Mouse (Mus musculus) intestine, embryonic 15.5 days (tissue): ENCODE measurements around the gene Zrsr2. TPM values are rescaled to one million over a fixed set of nuclear protein-coding genes. Genes with fewer than 3 reads are reported as not detected.

Experiments
- ATAC-seq: fragments of 200-750 bp; cut with Nextera tagmentation; 2 replicates; pipeline ENCODE4 v1.8.0; 2017; ENCODE audit warnings: moderate TSS enrichment, moderate library complexity
- H3K27ac ChIP-seq: fragments of 300-500 bp; sonication (generic); 2 replicates; pipeline ENCODE4 v1.5.1; 2015; ENCODE audit warnings: mild to moderate bottlenecking, inconsistent platforms
- H3K27me3 ChIP-seq: fragments of 300-500 bp; sonication (generic); replicated peaks from 2 replicates; pipeline ENCODE4 v1.6.1; 2015; ENCODE audit warnings: inconsistent platforms
- H3K36me3 ChIP-seq: fragments of 300-500 bp; sonication (generic); 2 replicates; pipeline ENCODE4 v1.6.1; 2015; ENCODE audit warnings: inconsistent platforms
- H3K4me1 ChIP-seq: fragments of 300-500 bp; sonication (generic); replicated peaks from 2 replicates; pipeline ENCODE4 v1.6.1; 2015; ENCODE audit warnings: inconsistent platforms
- H3K4me2 ChIP-seq: fragments of 300-500 bp; sonication (generic); replicated peaks from 2 replicates; pipeline ENCODE4 v1.6.1; 2015; ENCODE audit warnings: mild to moderate bottlenecking, inconsistent platforms
- H3K4me3 ChIP-seq: fragments of 300-500 bp; sonication (generic); replicated peaks from 2 replicates; pipeline ENCODE4 v1.5.1; 2015; ENCODE audit warnings: inconsistent platforms
- H3K9ac ChIP-seq: fragments of 300-500 bp; sonication (generic); 2 replicates; pipeline ENCODE4 v1.6.1; 2015; ENCODE audit warnings: inconsistent platforms
- H3K9me3 ChIP-seq: fragments of 300-500 bp; sonication (generic); 2 replicates; pipeline ENCODE4 v1.6.1; 2016; ENCODE audit warnings: inconsistent platforms
- WGBS: fragments of 180-500 bp; shearing (Covaris S2); methylation state at CpG from one replicate; pipeline ENCODE4 v1.1.7; 2015; 5-methylcytosine and 5-hydroxymethylcytosine counted together
- polyA plus RNA-seq: library from polyadenylated mRNA; unstranded; fragments of >200 nt; fragmentation: Nextera tagmentation; extraction: Ambion mirVana; gene quantifications from 2 replicates; pipeline ENCODE4 v1.2.1, GENCODE M21; 2015

The Zrsr2 gene
- polyA plus RNA-seq, 1 experiment from 2014 or later: 56.2 TPM

DNA sequence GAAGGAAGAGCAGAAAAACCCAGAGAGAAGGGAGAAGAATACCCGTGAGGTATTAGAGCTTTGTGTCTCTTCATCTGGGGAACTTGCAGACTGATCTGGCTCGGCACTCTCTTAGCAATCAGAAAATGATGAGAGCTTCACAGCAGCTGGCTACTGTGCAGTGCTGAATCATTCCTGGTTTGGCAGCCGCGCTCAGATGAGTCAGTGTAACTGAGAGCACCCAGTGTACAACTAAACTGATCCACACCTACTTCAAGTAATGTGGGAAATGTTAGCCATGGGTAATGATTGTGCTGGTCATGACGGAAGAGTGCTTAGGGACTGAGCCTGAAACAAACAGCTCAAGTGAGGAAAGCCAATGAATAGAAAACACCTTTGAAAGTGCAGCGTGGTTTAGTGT lies 19.9 kb downstream of the Zrsr2 start:
- no peak overlapping the region for H3K9ac ChIP-seq
- no peak overlapping the region for H3K4me2 ChIP-seq
- 90% methylated on average over 6 of the region's 6 CpGs for WGBS
- H3K27me3 ChIP-seq: no peaks in the 10 kb centered on the region; the same call in 1 of the 2 replicates
- no peaks in the 10 kb centered on the region for H3K36me3 ChIP-seq
- no peaks in the 10 kb centered on the region for H3K4me1 ChIP-seq
- no peaks in the 10 kb centered on the region for H3K9me3 ChIP-seq
- ATAC-seq: no peak
- no peak overlapping the region for H3K4me3 ChIP-seq
- no peak overlapping the region for H3K27ac ChIP-seq

DNA sequence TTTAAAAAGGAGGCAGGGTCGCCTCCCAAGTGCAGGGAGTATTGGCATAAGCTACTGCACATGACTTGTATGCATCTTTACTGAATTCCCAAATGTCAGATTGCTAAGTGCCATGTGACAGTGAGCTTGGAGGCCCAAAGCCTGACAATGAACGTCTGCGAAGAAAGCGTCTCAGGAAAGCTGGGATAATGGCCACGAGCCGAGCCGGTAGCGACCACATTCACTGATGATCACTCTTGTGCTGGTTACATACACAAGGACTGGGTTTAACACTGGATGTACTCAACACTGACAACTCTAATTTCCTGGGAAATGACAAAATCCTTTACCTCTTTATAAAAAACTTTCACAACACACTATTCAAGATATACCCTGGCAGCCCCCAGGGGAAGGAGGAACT lies 23.7 kb downstream of the Zrsr2 start:
- Histone ChIP-seq H3K9ac (no peak overlapping the region), H3K4me2 (no peak overlapping the region), H3K36me3 (no peaks in the 10 kb centered on the region), H3K27me3 (no peaks in the 10 kb centered on the region; the same call in 1 of the 2 replicates), H3K9me3 (no peaks in the 10 kb centered on the region), H3K4me1 (no peaks in the 10 kb centered on the region), H3K4me3 (no peak overlapping the region), H3K27ac (no peak overlapping the region)
- WGBS: 87% methylated on average over 8 of the region's 8 CpGs
- ATAC-seq: no peak

DNA sequence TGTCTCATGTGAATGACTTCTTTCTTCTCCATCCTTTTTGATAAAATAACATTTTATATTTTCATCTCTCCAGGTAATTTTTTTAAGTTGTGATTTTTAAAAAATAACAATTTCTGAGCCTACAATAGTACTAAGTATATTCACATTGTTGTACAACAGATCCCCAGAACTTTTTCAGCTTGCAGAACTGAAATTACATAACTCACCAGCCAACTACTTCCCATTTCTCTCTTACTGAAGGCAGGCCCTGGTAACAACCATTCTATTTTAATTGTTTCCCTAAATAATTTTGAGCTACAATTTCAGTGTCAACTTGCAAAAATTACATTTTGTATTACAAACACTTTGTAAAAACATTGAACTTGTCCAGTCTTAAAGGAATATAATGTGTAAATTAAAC lies 28.9 kb downstream of the Zrsr2 start:
- H3K4me2 ChIP-seq: no peak overlapping the region
- no peak overlapping the region for H3K9ac ChIP-seq

DNA sequence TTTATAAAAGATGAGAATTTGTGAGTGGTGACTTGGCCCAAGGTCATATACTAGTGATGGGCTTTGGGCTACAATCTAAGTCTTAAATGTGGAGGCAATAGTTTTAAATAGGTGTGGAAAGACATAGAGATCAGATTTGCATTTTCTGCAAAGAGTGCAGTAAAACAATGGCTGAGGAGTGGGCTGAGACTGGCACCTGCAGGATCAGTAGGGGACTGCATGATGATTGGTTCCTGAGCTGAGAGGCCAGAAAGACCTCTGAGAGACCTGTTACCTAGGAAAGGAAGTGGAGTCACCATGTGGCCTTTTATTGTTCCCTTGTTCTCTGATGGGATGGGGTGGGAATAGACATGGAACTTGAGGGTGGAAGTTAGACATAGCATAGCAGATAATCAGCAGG lies 45.7 kb downstream of the Zrsr2 start:
- no peak for ATAC-seq
- Histone ChIP-seq H3K4me1 (no peaks in the 10 kb centered on the region), H3K36me3 (no peaks in the 10 kb centered on the region), H3K27ac (no peak overlapping the region), H3K9me3 (no peaks in the 10 kb centered on the region), H3K9ac (no peak overlapping the region), H3K4me2 (no peak overlapping the region), H3K27me3 (no peaks in the 10 kb centered on the region), H3K4me3 (no peak overlapping the region)

More for the DNA sequence above, 28.9 kb downstream of the Zrsr2 start:
- H3K4me3 ChIP-seq: no peak overlapping the region
- no peaks in the 10 kb centered on the region for H3K36me3 ChIP-seq
- H3K9me3 ChIP-seq: no peaks in the 10 kb centered on the region
- H3K27me3 ChIP-seq: no peaks in the 10 kb centered on the region; the same call in 1 of the 2 replicates
- no peaks in the 10 kb centered on the region for H3K4me1 ChIP-seq
- H3K27ac ChIP-seq: no peak overlapping the region
- ATAC-seq: no peak

DNA sequence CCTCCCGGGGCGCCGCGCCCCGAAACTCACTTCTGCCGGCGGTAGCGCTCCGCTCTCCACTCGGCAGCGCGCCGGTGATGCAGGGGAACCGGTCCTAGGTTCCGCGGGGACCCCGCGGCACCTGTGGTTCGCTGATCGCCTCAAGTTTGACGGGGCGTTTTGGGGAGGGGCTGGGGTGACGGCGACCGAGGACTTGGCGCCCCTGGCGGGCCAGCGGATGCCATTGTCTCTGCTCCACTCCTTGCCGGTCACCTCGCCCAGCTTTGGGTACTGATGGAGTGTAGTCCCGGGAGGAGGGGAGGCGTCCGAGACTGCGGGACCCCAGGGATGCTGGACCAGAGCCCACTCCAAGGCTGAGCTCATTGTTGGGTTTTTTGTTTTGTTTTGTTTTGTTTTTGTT lies 49.1 kb downstream of the Zrsr2 start:
- Histone ChIP-seq H3K4me3 (peak overlapping the region; percentile 59), H3K36me3 (no peaks in the 10 kb centered on the region), H3K27ac (0 out of 2 replicates have a peak overlapping the region, but pooled peaks have one; percentile 36), H3K27me3 (no peaks in the 10 kb centered on the region), H3K4me2 (peak overlapping the region; percentile 58), H3K4me1 (no peaks in the 10 kb centered on the region), H3K9ac (peak overlapping the region; percentile 46), H3K9me3 (no peaks in the 10 kb centered on the region)
- ATAC-seq: peak; percentile 30
- WGBS: 15% methylated on average over 28 of the region's 34 CpGs

DNA sequence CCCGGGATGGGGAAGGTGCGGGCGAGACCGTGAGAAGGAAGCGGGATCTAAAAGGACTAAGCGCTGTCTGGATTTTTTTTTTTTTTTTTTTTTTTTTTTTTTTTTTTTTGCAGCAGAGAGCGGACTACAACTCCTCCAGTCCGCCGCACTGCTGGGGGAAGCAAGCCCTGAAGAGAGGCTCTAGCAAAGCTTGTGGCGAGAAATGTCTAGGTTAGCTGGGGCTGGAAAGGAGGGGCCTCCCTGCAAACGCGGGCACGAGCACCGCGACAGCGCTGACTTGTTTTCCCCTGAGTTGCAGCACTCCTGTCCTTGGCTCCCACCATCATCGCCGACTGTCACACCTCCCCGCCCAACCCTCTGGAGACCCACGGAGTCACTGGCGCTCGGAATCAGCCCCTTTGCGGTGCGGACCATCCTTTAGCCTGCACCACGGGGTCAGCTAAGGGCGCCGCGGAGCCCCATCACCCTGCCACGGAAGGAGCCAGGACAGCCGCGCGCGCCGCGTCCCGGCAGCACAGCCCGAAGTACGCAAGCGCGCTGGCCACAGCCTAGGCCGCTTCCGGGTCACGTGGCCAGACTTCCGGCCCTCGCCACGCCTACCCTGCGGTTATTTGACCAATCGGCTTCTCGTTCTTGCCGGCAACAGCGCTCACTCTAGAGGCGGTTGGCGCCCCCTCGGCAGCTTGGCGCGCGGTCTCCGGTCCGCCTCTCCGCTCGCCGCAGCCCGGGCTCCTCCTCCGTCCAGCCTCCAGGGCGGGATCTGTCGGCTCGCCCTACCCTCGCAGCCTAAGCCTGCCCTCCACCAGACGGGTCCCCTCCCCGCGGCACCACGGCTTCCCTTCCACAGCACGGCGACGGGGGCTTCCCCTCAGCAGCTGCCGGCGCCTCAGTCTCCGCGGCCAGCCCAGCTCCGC lies 49.9 kb downstream of the Zrsr2 start, which contains the start of gene Ap1s2:
Ap1s2 (plus strand) TSS at position 681 of the 914 bp plus-strand sequence.
- ATAC-seq: peak; percentile 100
- H3K9ac ChIP-seq: peak within 1 kb of the TSS; percentile 52
- no peaks in the 10 kb centered on the region for H3K36me3 ChIP-seq
- WGBS: 18% methylated on average over 76 of the region's 80 CpGs
- peak within 1 kb of the TSS; percentile 59 for H3K4me3 ChIP-seq
- peak within 1 kb of the TSS; percentile 78 for H3K27ac ChIP-seq
- no peaks in the 10 kb centered on the region for H3K4me1 ChIP-seq
- no peaks in the 10 kb centered on the region for H3K27me3 ChIP-seq
- no peaks in the 10 kb centered on the region for H3K9me3 ChIP-seq
- peak within 1 kb of the TSS; percentile 58 for H3K4me2 ChIP-seq

DNA sequence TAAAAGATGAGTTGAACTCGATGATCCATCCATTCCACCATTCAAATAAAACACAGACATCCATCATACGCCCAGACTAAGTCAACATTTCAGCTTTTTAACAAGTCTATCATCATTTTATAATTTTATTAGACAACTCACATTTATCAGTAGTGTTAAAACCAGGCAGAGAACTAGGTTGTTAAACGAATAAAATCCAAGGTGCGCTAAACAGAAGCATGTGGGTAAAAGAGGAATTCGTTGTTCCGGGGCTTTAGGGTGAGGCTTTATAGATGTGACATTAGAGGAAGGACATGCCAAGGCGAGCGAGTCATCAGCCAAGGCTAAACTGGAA lies 50.5 kb downstream of the Zrsr2 start:
- H3K4me1 ChIP-seq: no peaks in the 10 kb centered on the region
- 22% methylated on average over 8 of the region's 8 CpGs for WGBS
- no peak for ATAC-seq
- H3K9ac ChIP-seq: peak overlapping the region; percentile 32; the same call in 1 of the 2 replicates
- H3K9me3 ChIP-seq: no peaks in the 10 kb centered on the region
- H3K36me3 ChIP-seq: no peaks in the 10 kb centered on the region
- peak overlapping the region; percentile 47 for H3K4me2 ChIP-seq
- H3K4me3 ChIP-seq: peak overlapping the region; percentile 59
- H3K27me3 ChIP-seq: no peaks in the 10 kb centered on the region
- no peak overlapping the region for H3K27ac ChIP-seq

DNA sequence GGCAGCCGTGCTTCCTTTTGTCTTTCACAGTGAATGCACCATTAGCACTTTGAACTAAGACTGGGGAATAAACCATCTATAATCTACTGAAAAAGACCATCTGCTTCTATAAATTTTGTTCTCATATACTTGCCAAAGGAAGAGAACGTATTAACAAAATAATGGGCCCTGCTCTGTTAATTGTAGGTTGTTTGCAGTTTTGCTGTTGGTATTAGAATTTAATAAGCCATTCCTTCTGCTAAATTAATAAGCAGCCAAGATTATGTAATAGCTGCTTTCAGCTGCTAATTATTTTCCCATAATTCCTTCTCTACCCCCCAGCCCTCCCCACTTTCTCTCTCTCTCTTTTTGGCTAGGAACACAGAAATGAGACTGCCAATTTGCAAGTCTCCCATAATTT lies 51.6 kb downstream of the Zrsr2 start:
- WGBS: 75% methylated on average over 2 of the region's 2 CpGs
- Histone ChIP-seq H3K4me3 (no peak overlapping the region), H3K9me3 (no peaks in the 10 kb centered on the region), H3K27me3 (no peaks in the 10 kb centered on the region), H3K4me1 (no peaks in the 10 kb centered on the region), H3K4me2 (no peak overlapping the region), H3K9ac (no peak overlapping the region), H3K36me3 (no peaks in the 10 kb centered on the region), H3K27ac (no peak overlapping the region)
- ATAC-seq: no peak

DNA sequence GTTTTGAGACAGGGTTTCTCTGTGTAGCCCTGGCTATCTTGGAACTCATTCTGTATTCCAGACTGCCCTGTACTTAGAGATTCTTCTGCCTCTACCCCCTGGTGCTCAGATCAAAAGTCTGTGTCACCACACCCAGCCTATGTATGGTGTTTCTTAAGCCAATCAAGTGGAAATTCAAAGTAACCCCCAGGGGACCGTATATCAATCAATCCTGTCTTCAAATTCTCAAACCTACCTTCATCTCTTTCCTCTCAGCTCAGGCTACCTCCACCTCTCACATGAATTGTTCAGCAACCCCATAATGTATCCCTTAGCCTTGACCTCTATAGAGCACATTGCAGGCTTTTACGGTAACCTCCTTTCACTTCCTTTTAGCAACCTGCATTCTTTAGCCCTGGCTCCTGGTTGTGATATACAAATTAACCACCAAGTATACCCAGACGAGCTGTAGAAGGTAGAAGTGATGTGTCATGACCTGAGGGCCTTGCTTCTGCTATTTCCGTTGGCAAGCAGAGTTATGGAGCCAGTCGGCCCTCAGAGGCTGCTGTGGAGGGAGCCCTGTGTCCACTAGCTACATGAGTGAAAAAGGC lies 58.9 kb downstream of the Zrsr2 start:
- WGBS: 57% methylated on average over 5 of the region's 5 CpGs
- ATAC-seq: no peak
- Histone ChIP-seq H3K27ac (no peak overlapping the region), H3K9me3 (no peaks in the 10 kb centered on the region), H3K4me1 (no peaks in the 10 kb centered on the region), H3K4me2 (no peak overlapping the region), H3K4me3 (no peak overlapping the region), H3K27me3 (no peaks in the 10 kb centered on the region), H3K36me3 (no peaks in the 10 kb centered on the region), H3K9ac (no peak overlapping the region)

DNA sequence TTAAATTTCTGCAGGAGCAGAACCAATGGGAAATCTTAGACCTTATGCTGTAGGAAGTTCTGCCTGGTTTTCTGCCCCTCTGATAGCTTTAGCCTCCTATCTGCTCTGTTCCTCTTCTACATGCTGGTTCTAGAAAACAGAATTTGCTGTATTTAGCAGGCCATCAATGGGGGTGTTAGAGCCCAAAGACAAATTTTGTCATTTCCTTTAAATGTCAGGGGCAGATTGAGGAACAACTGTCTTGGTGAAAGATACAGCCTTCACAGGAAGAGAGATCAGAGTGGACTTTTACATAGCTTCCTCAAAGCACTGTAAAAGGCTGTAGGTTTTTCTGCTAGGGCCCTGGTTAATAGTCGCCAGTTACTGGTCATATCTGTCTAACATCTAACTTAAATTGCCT lies 61.1 kb downstream of the Zrsr2 start:
- H3K27ac ChIP-seq: no peak overlapping the region
- no peak overlapping the region for H3K4me3 ChIP-seq
- no peaks in the 10 kb centered on the region for H3K9me3 ChIP-seq
- no peaks in the 10 kb centered on the region for H3K4me1 ChIP-seq
- no peak for ATAC-seq
- no peaks in the 10 kb centered on the region for H3K36me3 ChIP-seq
- 47% methylated on average over 1 of the region's 1 CpGs for WGBS
- no peak overlapping the region for H3K4me2 ChIP-seq
- no peak overlapping the region for H3K9ac ChIP-seq
- no peaks in the 10 kb centered on the region for H3K27me3 ChIP-seq

DNA sequence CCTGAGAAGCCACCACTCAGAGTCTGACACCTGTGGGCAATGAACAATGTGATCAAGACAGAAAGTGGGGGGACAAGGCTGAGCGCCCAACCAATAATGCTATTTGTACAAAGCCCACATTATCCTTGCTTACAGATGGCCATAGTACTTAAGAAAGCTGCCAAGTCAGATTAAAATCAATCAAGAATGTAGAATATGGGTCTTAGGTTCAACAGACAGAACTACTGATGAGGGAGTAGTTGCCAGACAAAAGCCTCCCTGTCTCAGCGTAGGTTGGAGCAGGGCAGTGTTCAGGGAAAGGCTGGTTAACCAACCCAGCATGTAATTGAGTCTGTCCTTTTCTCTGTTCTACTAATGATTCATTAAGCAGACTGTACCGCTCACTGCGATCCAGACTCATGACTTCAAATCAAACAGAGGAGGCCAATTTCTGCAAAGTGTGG lies 72.9 kb downstream of the Zrsr2 start:
- Histone ChIP-seq H3K9ac (no peak overlapping the region), H3K27me3 (no peaks in the 10 kb centered on the region), H3K4me2 (no peak overlapping the region), H3K36me3 (no peaks in the 10 kb centered on the region), H3K4me1 (no peaks in the 10 kb centered on the region), H3K4me3 (no peak overlapping the region), H3K27ac (no peak overlapping the region), H3K9me3 (no peaks in the 10 kb centered on the region)
- 78% methylated on average over 4 of the region's 4 CpGs for WGBS
- no peak for ATAC-seq
